ENCODE assay signal across 10 mouse cellular contexts in the genomic region with DNA sequence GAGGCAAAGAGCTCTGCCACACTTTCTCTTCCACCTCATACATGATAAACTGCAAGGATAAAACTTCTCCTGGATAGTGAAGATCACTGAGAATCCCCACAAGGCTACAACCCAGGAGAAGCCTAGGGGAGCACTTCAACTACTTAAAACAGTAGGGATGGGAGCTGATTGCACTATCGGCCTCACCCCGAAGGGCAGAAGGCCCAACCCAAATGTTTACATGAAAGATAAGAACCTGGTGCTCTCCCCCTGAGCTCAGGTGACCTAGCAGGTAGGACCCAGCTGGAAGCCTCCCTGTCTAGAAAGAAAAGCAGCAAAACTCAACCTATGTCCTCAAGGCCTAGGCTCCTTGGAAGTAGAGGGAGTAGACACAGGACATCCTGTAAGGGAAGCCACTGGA. TPM values are rescaled to one million over a fixed set of nuclear protein-coding genes. Genes with fewer than 3 reads are reported as not detected.
DNase-seq lines count a peak whose midpoint lies in the region; ATAC-seq and TF ChIP-seq lines count a peak whose summit lies in the region.
"Had no signal": no experiment of that assay in that cellular context is flagged by ENCODE, and none has a peak within 500 bp of the region (broad histone marks: within the 10 kb centered on the region; RNA-seq: fewer than 3 reads in every experiment).

No protein-coding gene starts in this region.

- no peak for ATAC-seq in forebrain, embryonic 11.5 days (replicated peaks; ENCODE audit: low FRiP score)
- no peak for ATAC-seq in hindbrain, postnatal 0 days
- ATAC-seq in midbrain, embryonic 16.5 days = no peak

- H3K27me3 ChIP-seq in forebrain, embryonic 11.5 days (ENCODE audit: control insufficient read depth, insufficient read depth, low read length) = no peaks in the 10 kb centered on the region
- H3K27me3 ChIP-seq in hindbrain, postnatal 0 days (ENCODE audit: insufficient read depth, low read length) = no peaks in the 10 kb centered on the region
- H3K27me3 ChIP-seq in midbrain, embryonic 16.5 days (ENCODE audit: control insufficient read depth, insufficient read depth, low read depth, low read length) = no peaks in the 10 kb centered on the region
- H3K27me3 ChIP-seq: embryonic facial prominence, embryonic 15.5 days had no signal

- no peak overlapping the region for H3K27ac ChIP-seq in layer of hippocampus, adult 2 months
- no peak overlapping the region for H3K27ac ChIP-seq in forebrain, embryonic 11.5 days (ENCODE audit: low read depth, low read length)
- H3K27ac ChIP-seq in hindbrain, postnatal 0 days = no peak overlapping the region
- H3K27ac ChIP-seq in midbrain, embryonic 16.5 days (ENCODE audit: low read length) = no peak overlapping the region
- H3K27ac ChIP-seq: embryonic facial prominence, embryonic 15.5 days had no signal

- peaks cover 7% of the 10 kb centered on the region; the same call in 1 of the 2 replicates for H3K4me1 ChIP-seq in forebrain, embryonic 11.5 days (replicated peaks; ENCODE audit: control insufficient read depth, insufficient read depth, low read length)
- H3K4me1 ChIP-seq in hindbrain, postnatal 0 days (ENCODE audit: insufficient read depth, low read length) = peaks cover 19% of the 10 kb centered on the region
- peaks cover 22% of the 10 kb centered on the region for H3K4me1 ChIP-seq in midbrain, embryonic 16.5 days (ENCODE audit: control insufficient read depth, insufficient read depth, low read length)

- WGBS in forebrain, embryonic 11.5 days = 88% methylated on average over 2 of the region's 2 CpGs
- 92% methylated on average over 2 of the region's 2 CpGs for WGBS in hindbrain, postnatal 0 days
- WGBS in midbrain, embryonic 16.5 days = 88% methylated on average over 2 of the region's 2 CpGs

- peak overlapping the region; percentile 81; the same call in 1 of the 2 replicates for H3K4me2 ChIP-seq in forebrain, embryonic 11.5 days (ENCODE audit: low read depth, low read length, severe bottlenecking)
- peak overlapping the region; percentile 79 for H3K4me2 ChIP-seq in hindbrain, postnatal 0 days (ENCODE audit: low read depth, low read length)
- peak overlapping the region; percentile 85 for H3K4me2 ChIP-seq in midbrain, embryonic 16.5 days (ENCODE audit: low read length)

- TF ChIP-seq CTCF in layer of hippocampus, adult 2 months (conservative IDR thresholded peaks at IDR 0.05) = no peak
- no peak for TF ChIP-seq CTCF in hindbrain, postnatal 0 days (IDR thresholded peaks at IDR 0.05; ENCODE audit: low read depth)

- H3K9me3 ChIP-seq in forebrain, embryonic 11.5 days (ENCODE audit: control insufficient read depth, low read length) = no peaks in the 10 kb centered on the region
- no peaks in the 10 kb centered on the region for H3K9me3 ChIP-seq in hindbrain, postnatal 0 days (ENCODE audit: low read length)
- no peaks in the 10 kb centered on the region for H3K9me3 ChIP-seq in midbrain, embryonic 16.5 days (replicated peaks; ENCODE audit: control insufficient read depth, low read length, poor library complexity, severe bottlenecking)
- H3K9me3 ChIP-seq: embryonic facial prominence, embryonic 15.5 days had no signal

- no peak overlapping the region for H3K9ac ChIP-seq in forebrain, embryonic 11.5 days (ENCODE audit: low read length)
- H3K9ac ChIP-seq in hindbrain, postnatal 0 days (replicated peaks; ENCODE audit: low read length) = no peak overlapping the region; the same call in 1 of the 2 replicates
- no peak overlapping the region for H3K9ac ChIP-seq in midbrain, embryonic 16.5 days (ENCODE audit: low read depth, low read length)
- H3K9ac ChIP-seq: embryonic facial prominence, embryonic 15.5 days had no signal

- no peaks in the 10 kb centered on the region; the same call in 1 of the 2 replicates for H3K36me3 ChIP-seq in forebrain, embryonic 11.5 days (ENCODE audit: control insufficient read depth, insufficient read depth, low read length)
- peaks cover 36% of the 10 kb centered on the region for H3K36me3 ChIP-seq in hindbrain, postnatal 0 days (ENCODE audit: insufficient read depth, low read length)
- H3K36me3 ChIP-seq in midbrain, embryonic 16.5 days (ENCODE audit: control insufficient read depth, insufficient read depth, low read length) = peaks cover 29% of the 10 kb centered on the region

- DNase-seq in layer of hippocampus, adult 2 months (ENCODE audit: low spot score in 2 of 2) = no peak
- DNase-seq in layer of hippocampus, adult 9-10 months (ENCODE audit: low spot score) = no peak
- no peak for DNase-seq in forebrain, embryonic 11.5 days (ENCODE audit: low spot score)
- no peak for DNase-seq in hindbrain, postnatal 0 days (ENCODE audit: low spot score)
- DNase-seq in spleen, postnatal 4 days (ENCODE audit: low spot score in 2 of 2) = no peak
- no peak for DNase-seq in cerebellum, postnatal 25 days
- no peak for DNase-seq in adrenal gland, postnatal 36 days

- peak overlapping the region; percentile 86 for H3K4me3 ChIP-seq in layer of hippocampus, adult 2 months
- no peak overlapping the region for H3K4me3 ChIP-seq in forebrain, embryonic 11.5 days (ENCODE audit: low read depth, low read length)
- peak overlapping the region; percentile 74 for H3K4me3 ChIP-seq in hindbrain, postnatal 0 days (ENCODE audit: low read length)
- no peak overlapping the region for H3K4me3 ChIP-seq in midbrain, embryonic 16.5 days (ENCODE audit: low read depth, low read length)

RNA-seq across cellular contexts. Expression of a gene that starts 2.0 kb away (rescaled TPM):
- 100 to 1,000 TPM; 150 to 159 TPM for total RNA-seq in layer of hippocampus, adult 2 months (2021)
- 83.2 and 83.7 TPM in 2 replicates for polyA plus RNA-seq in forebrain, embryonic 11.5 days (2014; fragmentation: Nextera tagmentation; extraction: Ambion mirVana)
- total RNA-seq in hindbrain, postnatal 0 days (2014; rRNA removed) = 97.2 and 99.5 TPM in 2 replicates
- 200 and 205 TPM in 2 replicates for polyA plus RNA-seq in hindbrain, postnatal 0 days (2015; fragmentation: Nextera tagmentation; extraction: Ambion mirVana)
- 133 and 141 TPM in 2 replicates for polyA plus RNA-seq in midbrain, embryonic 16.5 days (2015; fragmentation: Nextera tagmentation; extraction: Ambion mirVana)
- 100 to 1,000 TPM; 110 to 120 TPM for total RNA-seq in adrenal gland, postnatal 36 days (2021)

RNA-seq across cellular contexts. Expression of a gene that starts 47.0 kb away (rescaled TPM):
- total RNA-seq in layer of hippocampus, adult 2 months (2021) = 10 to 100 TPM; 19.5 to 20.0 TPM
- polyA plus RNA-seq in forebrain, embryonic 11.5 days (2014; fragmentation: Nextera tagmentation; extraction: Ambion mirVana) = 0.16 TPM in 1 of 2 replicates, not detected in the other
- 24.5 and 26.9 TPM in 2 replicates for total RNA-seq in hindbrain, postnatal 0 days (2014; rRNA removed)
- polyA plus RNA-seq in hindbrain, postnatal 0 days (2015; fragmentation: Nextera tagmentation; extraction: Ambion mirVana) = 10.9 and 11.6 TPM in 2 replicates
- 8.2 and 10.4 TPM in 2 replicates for polyA plus RNA-seq in midbrain, embryonic 16.5 days (2015; fragmentation: Nextera tagmentation; extraction: Ambion mirVana)
- 10 to 100 TPM; 10.6 to 20.9 TPM for total RNA-seq in adrenal gland, postnatal 36 days (2021)
- total RNA-seq: liver, adult 2 months had no signal
- polyA plus RNA-seq: liver, adult 2 months had no signal

Comparison
In these comparisons a context has a peak if more than half of its experiments do, and no peak if none do; other contexts are left out.
1. H3K4me3 ChIP-seq: peak in layer of hippocampus, adult 2 months (single experiment) and hindbrain, postnatal 0 days (single experiment); none in forebrain, embryonic 11.5 days (single experiment) and midbrain, embryonic 16.5 days (single experiment).
2. Peak in every context shown above with its lines, with median percentiles within 50 percentile points of each other: H3K4me2 ChIP-seq.